Mouse (Mus musculus): ENCODE measurements around the gene Tpk1.
"Not testable (repeated sequence)": the region's sequence is repeated elsewhere in the genome, so short reads cannot be mapped to it uniquely, and the experiment has no call there.

The Tpk1 gene

DNA sequence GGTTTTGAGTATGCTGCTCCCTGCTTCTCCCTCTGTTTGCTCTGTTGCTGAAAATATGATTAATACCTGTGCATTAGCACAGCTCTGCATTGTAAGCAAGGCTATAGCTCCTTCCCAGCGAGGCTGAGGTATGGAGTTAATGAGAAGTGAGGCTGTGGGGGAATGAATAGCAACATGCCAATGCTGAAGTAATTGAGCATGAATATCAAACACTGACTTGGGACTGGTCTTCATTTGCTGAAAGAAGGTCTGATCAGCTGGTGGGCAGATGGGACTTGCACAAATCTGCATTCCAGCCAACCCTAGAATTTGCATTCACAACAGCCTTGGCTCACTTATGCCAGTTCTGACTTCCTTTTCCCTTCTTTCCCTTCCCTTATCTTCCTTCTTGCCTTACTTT lies 144.0 kb downstream of the Tpk1 start:
- no peak for DNase-seq (ENCODE audit: low spot score in 2 of 2)

DNA sequence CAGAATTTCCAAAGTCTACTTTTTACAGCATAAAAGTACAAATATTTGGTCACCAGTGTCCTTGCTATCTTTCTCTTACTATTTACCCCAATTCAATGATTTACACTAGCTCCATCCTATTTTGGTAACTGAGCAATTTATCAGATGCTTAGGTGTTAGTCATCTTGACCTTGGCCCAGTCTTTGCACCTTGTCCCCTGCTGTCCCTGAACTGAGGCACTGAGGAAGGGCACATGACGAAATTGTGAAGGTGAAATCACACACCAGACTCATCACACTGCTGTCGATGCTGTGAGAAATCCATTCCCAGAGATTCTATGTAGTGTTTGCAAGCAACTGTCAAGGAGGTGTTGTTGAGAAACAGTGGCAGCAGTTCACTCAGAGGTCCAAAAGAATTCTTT lies 145.9 kb downstream of the Tpk1 start:
- no peak for DNase-seq (ENCODE audit: low spot score in 2 of 2)

DNA sequence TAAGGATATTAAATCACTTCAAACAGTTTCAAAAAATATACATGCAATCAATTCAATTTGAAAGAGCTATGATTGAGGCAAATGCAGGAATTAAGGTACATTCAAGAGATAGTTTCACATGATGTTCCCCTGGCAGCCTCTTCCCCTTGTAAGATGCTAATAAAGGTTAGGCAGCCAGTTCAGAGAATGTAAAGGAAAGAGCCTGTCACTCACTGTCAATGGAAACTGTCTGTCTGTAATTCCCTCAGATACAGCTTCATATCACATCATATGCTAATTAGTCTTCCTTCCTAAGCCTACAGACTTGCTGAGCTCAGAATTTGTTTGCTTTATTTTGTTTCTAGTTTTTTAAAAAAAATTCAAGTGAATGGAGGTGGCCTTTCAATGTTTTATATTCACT lies 147.7 kb downstream of the Tpk1 start:
- no peak for DNase-seq (ENCODE audit: low spot score in 2 of 2)

DNA sequence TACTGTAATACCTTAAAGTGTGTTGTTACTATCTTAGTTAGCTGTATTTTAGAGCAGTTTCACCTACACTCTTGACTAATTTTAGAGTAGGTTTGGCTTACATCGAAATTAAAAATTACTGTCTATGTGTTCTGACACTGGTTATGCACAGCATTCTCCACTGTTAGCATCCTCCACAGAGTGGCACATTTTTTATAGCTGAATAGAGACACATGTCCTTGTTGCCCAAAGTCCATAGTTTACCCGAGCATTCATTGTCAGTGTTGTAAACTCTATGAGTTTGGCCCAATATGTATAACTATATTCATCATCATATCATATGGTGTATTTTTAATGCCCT lies 148.8 kb downstream of the Tpk1 start:
- DNase-seq (ENCODE audit: low spot score in 2 of 2): no peak

DNA sequence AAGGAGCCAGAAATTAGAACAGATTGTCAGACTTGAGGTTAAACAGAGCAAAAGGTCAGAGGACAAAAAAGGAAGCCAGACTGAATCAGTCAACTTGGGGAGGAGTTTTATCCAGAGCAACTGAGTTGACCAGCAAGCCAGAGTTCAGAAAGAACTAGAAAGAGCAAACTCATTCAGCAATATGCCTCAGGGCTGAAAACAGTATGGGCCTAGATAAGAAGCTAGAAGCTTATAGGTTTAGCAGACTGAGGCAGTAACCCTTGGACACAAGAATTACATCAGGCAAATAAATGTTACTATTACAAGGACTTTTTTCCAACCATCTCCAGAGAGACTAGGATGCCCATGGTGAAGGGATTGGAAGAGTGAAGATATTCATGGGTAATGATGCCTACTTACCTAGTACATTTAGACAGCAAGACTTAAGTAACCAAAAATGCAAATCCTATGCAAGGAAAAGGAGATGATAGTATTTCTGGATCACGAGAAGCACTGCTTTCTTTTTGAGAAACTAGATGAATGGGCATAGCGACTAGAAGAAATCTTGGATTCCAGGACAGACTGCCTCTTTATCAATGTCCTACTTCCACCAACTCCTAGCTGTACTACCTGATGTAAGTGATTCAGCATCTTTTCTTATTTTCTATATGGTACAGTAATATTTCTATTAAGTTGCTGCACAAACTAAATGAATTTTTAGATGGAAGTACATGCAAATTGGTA lies 149.3 kb downstream of the Tpk1 start:
- DNase-seq (ENCODE audit: low spot score in 2 of 2): no peak

DNA sequence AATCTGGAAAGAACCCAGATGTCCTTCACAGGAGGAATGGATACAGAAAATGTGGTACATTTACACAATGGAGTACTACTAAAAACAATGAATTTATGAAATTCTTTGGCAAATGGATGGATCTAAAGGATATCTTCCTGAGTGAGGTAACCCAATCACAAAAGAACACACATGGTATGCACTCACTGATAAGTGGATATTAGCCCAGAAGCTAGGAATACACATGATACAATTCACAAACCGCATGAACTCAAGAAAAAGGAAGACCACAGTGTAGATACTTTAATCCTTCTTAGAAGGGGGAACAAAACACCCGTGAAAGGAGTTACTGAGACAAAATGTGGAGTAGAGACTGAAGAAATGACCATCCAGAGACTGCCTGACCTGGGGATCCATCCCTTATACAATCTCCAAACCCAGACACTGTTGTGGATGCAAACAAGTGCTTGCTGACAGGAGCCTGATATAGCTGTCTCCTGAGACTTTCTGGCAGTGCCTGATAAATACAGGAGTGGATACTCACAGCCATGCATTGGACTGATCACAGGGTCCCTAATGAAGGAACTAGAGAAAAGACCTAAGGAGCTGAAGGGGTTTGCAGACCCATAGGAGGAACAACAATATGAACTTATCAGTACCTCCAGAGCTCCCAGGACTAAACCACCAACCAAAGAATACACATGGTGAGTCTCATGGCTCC lies 159.2 kb downstream of the Tpk1 start:
- not testable (repeated sequence) for DNase-seq (ENCODE audit: low spot score in 2 of 2)

DNA sequence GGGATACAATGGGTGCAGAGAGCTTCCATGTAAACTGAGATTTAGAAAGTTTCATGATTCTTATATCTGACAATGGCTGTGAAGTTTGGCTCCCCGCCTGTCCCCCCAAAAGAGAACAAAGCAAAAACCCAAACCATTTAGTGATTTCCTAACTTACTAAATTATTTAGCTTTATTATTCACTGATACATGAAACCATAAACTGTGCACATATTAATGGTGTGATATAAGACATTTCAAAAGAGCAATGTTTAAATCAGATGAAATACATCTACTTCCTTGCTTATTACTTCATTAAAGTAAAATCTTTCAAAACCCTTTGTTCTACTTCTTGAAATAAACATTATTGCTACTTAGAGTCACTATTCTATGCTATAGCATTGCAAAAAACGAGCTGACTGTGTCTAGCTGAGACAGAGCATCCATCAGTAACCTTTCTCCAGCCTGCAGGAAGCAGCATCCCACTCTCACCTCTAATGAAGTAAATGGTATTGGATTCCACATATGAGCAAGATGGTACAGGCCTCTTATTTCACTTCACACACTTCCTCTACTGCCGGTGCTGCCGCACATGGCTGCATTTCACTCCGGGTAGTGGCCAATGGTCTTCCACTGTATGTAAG lies 161.4 kb downstream of the Tpk1 start:
- no peak for DNase-seq (ENCODE audit: low spot score in 2 of 2)

DNA sequence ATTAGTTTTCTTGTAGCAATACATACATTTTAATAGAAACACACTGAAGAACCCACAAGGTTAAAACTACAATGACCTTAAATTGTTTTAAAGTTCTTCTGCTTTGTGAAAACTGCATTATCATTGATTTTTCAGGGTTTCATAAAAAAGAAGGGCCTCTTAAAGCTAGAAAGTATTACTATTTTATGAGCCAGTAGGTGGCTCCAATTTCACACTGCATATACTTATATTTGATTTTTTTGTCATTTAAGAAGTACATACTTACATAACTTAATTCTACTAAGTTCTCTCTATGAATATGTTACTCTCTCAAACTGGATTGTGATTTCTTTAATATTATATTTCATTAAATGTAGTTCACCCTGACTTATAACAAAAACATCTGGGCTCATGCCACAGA lies 173.7 kb downstream of the Tpk1 start:
- no peak for DNase-seq (ENCODE audit: low spot score in 2 of 2)

DNA sequence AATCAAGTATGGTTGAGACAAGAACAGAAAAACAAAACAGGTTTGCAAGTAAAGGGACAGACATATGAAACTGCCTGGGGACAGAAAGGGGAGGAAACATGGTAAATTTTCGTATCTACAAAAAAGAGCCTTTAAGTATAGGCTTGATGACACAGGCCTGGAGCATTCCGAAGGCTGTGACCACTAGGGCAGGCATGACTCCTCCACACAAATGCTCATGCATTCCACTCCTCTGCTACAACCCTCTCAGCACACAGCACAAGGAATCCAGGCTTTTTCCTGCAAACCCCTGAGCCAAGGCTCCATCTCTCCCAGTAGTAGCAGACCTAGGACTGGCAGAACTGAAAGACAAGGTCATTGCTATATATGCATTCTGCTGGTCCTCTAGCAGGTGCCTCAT lies 179.4 kb downstream of the Tpk1 start:
- DNase-seq (ENCODE audit: low spot score in 2 of 2): no peak

DNA sequence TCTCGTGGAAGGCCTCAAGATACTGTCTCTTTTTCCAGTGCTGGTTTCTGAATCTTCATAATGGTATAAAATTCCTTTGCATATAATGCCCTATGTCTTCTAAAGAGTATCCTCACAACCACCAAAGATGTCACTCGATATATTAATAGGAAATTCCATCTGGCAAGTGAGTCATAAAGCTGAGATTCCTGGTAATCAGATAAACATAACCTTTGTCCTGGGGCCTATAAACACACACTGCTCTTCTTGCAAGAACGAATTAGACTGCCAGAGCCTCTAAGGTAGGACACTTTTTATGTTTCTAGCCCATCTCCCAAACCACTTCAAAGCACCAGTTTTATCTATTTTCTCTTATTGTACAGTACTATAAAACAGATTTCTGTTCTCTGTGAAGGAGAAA lies 185.4 kb downstream of the Tpk1 start:
- no peak for DNase-seq (ENCODE audit: low spot score in 2 of 2)

DNA sequence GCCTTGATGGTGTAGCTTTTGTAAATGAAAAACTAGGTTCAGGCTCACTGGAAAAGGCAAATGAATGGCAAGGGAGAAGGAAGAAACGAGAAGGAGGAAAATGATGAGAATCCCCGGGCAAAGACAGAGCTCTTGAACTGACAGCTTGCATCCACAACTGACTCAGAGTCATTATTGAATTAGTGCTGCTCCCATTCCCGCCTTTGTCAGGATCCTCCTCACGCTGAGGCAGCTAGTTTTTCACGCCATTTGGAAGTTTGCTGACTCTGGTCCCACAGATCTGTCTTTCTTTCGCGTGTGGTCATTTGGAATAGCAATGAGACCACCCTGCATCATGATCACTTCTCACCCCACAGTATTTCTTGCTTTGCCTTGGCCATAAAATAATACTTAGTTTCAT lies 187.3 kb downstream of the Tpk1 start:
- no peak for DNase-seq (ENCODE audit: low spot score in 2 of 2)

DNA sequence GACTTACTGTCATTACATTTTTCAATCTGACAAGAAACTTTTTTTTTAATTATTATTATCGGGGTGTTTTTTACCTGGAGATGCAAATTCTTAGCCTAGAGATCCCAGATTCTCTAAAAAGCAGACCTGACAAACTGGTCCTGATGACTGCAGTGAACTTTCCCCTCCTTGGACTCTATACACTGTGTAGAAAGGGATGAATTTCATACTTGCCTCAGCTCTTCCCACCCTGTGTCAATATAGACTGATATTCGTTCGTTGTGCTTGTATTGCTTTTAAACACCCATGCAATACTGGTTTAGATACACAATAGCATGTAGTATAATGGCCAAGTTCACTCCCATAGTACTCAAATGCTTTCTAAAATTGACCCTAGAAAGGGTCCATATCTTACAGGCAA lies 189.7 kb downstream of the Tpk1 start:
- no peak for DNase-seq (ENCODE audit: low spot score in 2 of 2)

DNA sequence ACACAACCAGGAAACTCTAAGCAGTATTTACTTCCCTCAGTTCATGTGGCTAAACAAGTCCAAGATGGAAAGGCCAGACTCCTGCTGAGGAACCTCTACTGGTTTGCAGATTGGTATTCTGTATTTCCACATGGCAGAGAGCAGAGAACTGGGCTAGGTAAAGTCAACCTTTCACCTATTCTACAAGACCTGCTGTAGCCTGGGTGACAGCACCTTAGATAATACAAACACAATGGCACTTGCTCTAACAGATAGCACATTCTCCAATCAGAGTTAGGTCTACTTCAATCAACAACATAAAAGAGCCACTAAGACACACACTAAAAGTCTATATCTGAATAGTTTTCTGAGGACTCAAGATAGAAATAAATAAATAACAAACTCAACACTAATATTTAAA lies 190.2 kb downstream of the Tpk1 start:
- DNase-seq (ENCODE audit: low spot score in 2 of 2): no peak

DNA sequence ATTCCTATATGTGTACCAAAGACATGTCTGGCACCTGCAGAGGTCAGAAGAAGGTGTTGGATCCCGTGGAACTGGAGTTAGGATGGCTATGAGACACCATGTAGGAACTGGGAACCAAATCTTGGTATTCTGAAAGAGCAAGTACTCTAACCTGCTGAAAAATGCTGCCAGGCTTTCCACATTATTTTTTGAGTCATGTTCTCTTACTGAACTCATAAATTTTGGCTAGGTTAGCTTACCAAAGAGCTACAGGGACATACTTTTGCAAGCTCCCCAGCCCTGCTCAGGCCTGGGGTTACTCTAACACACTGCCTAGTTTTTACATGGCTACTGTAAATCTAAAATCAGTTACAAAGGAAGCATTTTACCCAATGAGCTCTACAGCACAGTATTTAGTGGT lies 194.5 kb downstream of the Tpk1 start:
- no peak for DNase-seq (ENCODE audit: low spot score in 2 of 2)

DNA sequence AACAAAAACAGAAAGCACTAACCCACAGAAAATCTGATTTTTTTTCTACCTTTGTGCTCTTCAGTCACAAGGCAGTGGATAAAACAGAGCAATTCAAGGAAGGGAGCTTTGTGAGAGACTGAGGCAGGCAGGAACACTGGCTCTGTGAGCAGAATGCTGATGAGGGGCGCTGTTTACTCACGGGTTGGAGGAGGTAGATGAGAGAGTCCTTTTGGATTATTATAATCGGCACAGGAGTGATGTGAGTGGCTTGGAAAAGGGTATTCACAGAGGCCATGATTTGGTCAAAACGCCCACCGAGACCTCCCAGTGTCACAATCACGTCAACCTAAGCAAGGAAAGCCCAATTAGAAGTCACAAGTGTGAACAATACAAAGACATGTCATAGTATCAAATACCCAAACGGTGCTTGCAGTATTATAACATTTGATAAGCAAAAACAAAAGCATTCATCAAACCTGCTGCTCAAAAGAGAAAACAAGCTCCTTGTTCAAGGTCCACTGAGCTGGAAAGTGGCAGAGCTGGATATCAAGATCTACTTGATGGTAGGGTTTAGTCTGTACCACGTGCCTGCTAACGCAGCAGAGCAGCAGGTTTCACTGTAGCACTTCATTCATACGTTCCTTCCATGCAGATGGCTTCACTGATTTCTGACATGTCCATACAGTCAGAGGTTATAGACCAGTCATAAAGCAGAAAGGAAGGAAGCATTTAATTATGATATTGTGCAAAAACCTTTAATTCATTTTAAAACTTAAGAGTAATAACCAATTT lies 197.1 kb downstream of the Tpk1 start:
- DNase-seq (ENCODE audit: low spot score in 2 of 2): no peak

DNA sequence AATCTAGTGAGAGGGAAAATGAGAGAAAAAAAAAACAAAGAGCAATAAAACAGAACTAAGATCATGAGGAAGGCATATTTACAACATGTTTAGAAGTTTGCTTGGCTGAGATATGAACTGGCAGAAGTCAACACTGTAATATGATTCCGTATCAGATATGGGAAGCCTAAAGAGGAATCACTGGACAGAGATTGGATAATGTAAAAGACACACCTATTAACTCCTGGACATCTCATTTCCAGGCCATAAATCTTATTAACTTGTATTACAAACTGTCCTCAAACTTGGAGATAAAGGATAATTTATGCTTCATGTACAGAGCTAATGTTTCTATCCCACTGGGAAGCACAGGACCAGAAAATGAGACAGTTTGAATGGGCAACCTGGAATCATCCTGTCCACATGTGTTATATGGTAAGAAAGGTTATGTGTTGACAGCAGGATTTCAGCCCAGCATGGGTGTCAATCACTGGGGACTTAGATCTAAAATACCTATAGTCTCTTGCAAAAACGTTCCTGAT lies 203.2 kb downstream of the Tpk1 start:
- DNase-seq (ENCODE audit: low spot score in 2 of 2): no peak

DNA sequence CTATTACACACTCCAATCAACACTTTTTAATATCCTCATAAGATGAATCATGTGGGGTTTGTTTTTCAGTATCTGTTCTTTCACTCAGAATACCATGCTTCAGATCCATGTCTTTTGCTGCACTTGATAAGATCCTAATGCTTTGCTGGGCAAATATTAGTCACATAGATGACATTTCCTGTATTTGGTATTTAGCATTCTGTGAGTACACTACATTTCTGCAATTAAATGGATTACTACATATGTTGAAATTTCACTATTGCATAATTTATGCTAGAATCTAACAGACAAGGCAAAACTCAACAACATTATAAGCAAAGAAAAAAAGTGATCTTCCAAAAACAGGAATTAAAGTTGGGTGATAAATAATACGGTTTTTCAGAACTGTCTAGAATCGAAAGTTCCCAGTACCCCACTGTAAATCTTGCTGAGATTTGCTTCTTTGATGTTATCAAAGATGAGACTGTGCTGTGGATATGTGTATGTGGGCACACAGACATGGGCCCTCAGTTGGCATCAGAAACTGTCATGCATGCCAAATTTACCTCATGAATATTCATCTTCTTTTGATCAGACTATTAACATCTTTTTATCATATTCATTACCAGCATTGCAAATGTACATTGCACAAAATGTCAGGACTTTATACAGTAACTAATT lies 203.8 kb downstream of the Tpk1 start:
- no peak for DNase-seq (ENCODE audit: low spot score in 2 of 2)

DNA sequence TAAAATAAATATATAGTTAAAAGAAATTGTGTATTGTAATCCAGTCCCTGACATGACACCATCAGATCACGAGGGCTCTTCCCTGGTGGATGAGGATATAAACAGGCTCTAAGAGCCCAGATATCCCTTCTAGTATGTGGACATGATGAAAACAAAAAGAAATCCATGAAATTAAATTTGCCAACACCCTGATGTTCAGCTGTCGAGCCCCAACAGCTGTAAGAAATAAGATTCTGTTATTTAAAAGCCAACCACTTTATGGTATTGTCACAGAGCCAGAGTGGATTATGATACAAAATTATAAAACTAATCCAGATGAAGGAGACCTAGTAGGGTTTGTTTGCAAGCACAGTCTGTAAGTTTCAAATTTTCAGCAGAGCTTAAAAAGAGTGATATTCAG lies 207.0 kb downstream of the Tpk1 start:
- no peak for DNase-seq (ENCODE audit: low spot score in 2 of 2)

DNA sequence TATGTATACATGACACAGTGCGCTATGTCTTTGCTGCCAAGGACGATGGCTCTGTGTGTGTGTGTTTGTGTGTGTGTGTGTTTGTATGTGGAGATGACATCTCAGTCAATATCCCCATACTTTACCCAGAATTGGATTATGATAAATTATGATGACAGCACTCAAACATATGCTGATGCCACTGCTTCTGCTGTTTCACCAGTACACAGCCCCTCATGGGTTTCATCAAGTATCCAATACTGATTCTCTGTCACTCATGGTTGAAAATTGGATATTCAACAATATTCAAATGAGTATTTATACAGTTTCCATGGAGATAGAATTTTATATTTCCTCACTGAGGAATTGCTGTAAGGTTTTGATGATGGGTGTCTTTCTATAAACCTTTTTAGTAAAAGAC lies 208.1 kb downstream of the Tpk1 start:
- DNase-seq (ENCODE audit: low spot score in 2 of 2): no peak

DNA sequence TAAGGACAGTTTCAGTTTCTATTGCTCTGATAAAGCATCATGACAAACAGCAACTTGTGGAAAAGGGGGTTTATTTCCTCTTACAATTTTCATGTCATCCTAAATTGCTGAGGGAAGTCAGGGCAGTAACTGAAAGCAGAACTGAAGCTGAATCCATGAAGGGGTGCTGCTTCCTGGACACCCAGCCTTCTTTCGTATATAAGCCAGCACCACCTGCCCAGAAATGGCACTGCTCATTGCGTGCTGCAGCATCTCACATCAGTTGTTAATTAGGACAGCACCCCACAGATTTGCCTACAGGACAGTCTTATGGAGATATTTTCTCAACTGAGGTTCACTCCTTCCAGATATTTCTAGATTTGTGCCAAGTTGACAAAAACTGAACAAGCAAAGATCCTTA lies 216.6 kb downstream of the Tpk1 start:
- DNase-seq (ENCODE audit: low spot score in 2 of 2): no peak

DNA sequence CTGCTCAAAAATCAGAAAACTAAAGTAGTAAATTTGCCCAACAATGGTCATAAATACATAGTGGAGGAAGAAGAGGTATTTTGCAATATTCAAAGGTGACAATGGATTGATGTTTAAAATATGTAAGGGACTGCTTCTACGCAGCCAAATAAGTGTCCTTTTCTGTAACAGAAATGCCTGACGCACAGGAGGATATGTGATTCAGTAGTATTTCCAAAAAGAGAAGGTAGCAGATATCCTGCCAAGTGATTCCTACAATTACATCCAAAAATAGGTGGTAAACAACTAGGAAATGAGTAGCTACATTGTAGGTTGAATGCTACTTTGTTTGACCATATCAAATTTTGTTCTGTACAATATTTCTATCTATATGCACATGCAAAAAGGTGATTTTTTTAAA lies 220.2 kb downstream of the Tpk1 start:
- DNase-seq (ENCODE audit: low spot score in 2 of 2): no peak

DNA sequence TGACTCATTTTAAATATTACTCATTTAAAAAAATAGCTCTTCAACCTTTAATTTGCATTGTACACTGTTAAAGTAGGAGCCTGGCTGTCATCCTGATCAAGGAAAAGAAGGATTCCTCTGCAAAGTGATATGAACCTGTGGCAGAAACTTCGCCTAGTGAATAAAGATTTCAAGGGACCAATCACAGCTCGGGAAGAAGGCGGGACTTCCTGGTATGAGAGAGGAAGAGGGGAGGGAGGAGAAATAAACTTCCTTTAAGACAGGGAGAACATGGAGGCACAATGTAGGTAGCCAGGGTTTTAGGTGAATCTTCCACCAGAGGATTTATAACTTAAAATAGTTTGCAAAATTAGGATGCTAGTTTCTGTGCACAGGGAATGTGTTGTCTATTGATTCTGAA lies 223.9 kb downstream of the Tpk1 start:
- DNase-seq (ENCODE audit: low spot score in 2 of 2): no peak

Data from frontal cortex, postnatal 14 days (tissue).